Mouse (Mus musculus) liver, embryonic 11.5 days (tissue): ENCODE data around the gene Mpg. TPM values are rescaled to one million over a fixed set of nuclear protein-coding genes. Genes with fewer than 3 reads are reported as not detected.

ENCODE experiments used
- ATAC-seq: fragments of 200-750 bp; cut with Nextera tagmentation; replicated peaks from 2 replicates; pipeline ENCODE4 v1.8.0; 2017; ENCODE audit warnings: moderate number of reproducible peaks, mild to moderate bottlenecking, moderate TSS enrichment, moderate library complexity; ENCODE audit not compliant: low FRiP score
- DNase-seq: peaks from one replicate; pipeline ENCODE4 v3.0.0-alpha.2; 2017; ENCODE audit warnings: low spot score
- H3K27ac ChIP-seq: fragments of 300-500 bp; sonication (generic); 2 replicates; pipeline ENCODE4 v1.5.1; 2014; ENCODE audit warnings: mild to moderate bottlenecking, low read depth, low read length, control low read depth
- H3K27me3 ChIP-seq: fragments of 300-500 bp; sonication (generic); replicated peaks from 2 replicates; pipeline ENCODE4 v1.6.1; 2014; ENCODE audit warnings: low read length, mixed read lengths; ENCODE audit not compliant: control insufficient read depth, insufficient read depth
- H3K36me3 ChIP-seq: fragments of 300-500 bp; sonication (generic); 2 replicates; pipeline ENCODE4 v1.6.1; 2014; ENCODE audit warnings: mild to moderate bottlenecking, low read length, moderate library complexity, mixed read lengths; ENCODE audit not compliant: control insufficient read depth, insufficient read depth
- H3K4me1 ChIP-seq: fragments of 300-500 bp; sonication (generic); replicated peaks from 2 replicates; pipeline ENCODE4 v1.6.1; 2014; ENCODE audit warnings: low read length, mixed read lengths; ENCODE audit not compliant: control insufficient read depth, insufficient read depth
- H3K4me2 ChIP-seq: fragments of 300-500 bp; sonication (generic); 2 replicates; pipeline ENCODE4 v1.6.1; 2014; ENCODE audit warnings: mild to moderate bottlenecking, control low read depth, moderate library complexity
- H3K4me3 ChIP-seq: fragments of 300-500 bp; sonication (generic); 2 replicates; pipeline ENCODE4 v1.5.1; 2014; ENCODE audit warnings: low read depth, low read length, control low read depth
- H3K9ac ChIP-seq: fragments of 300-500 bp; sonication (generic); 2 replicates; pipeline ENCODE4 v1.6.1; 2014; ENCODE audit warnings: low read depth, low read length, control low read depth
- H3K9me3 ChIP-seq: fragments of 300-500 bp; sonication (generic); 2 replicates; pipeline ENCODE4 v1.6.1; 2016; ENCODE audit warnings: low read length, inconsistent platforms, mixed read lengths; ENCODE audit not compliant: control insufficient read depth
- WGBS: fragments of 180-500 bp; shearing (Covaris S2); extraction: QIAGEN DNeasy Blood & Tissue Kit; methylation state at CpG from one replicate; pipeline ENCODE4 v1.1.7; 2014; 5-methylcytosine and 5-hydroxymethylcytosine counted together
- polyA plus RNA-seq: library from polyadenylated mRNA; unstranded; fragments of >200 nt; fragmentation: Nextera tagmentation; extraction: Ambion mirVana; gene quantifications from 2 replicates; pipeline ENCODE4 v1.2.1, GENCODE M21; 2014

Gene Mpg
- polyA plus RNA-seq, 1 experiment from 2014 or later = 30.8 TPM

DNA sequence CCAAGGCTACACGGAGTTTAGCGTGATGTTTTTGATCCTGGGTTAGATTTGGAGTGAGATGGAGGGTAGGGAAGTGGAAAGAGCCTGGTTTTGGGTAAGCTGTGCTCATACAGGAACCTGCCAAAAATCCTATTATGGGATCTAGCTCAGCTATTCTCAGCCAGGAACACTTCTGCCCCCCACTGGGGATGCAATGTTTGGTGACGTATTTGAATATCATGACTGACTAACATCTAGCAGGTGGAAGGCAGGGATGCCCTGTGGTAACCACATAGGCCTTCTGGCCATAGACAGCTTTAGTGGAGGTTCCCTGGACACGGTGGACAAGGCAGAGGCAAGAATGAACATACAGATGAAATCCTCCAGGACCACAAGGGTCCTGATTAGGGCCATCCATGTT is 3.9 kb downstream of the Mpg start:
- no peak for ATAC-seq
- Histone ChIP-seq H3K9ac (no peak overlapping the region), H3K4me2 (no peak overlapping the region), H3K36me3 (peaks cover 42% of the 10 kb centered on the region), H3K4me1 (peaks cover 17% of the 10 kb centered on the region), H3K27ac (no peak overlapping the region), H3K9me3 (no peaks in the 10 kb centered on the region), H3K4me3 (no peak overlapping the region), H3K27me3 (no peaks in the 10 kb centered on the region)
- DNase-seq = no peak
- WGBS = 79% methylated on average over 4 of the region's 4 CpGs

DNA sequence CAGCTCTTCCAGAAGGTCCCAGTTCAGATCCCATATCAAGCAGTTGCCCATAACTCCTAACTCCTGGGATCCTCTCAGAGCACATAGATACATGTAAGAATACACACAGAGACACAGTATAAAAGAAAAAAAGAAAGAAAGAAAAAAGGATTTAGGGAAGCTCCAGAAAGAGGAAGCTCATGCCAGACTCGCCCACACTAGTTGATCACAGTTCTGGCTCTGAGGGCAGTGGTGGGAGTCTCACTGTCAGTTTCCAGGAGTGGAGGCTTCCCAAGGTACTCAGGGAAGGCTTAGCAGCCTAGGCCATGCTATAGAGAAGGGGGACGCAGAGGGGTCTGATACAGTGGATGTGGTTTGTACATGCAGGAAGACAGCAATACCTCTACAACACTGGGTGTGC is 4.8 kb downstream of the Mpg start:
- 79% methylated on average over 2 of the region's 2 CpGs for WGBS
- Histone ChIP-seq H3K4me2 (no peak overlapping the region), H3K9me3 (no peaks in the 10 kb centered on the region), H3K4me1 (peaks cover 8% of the 10 kb centered on the region), H3K9ac (no peak overlapping the region), H3K4me3 (no peak overlapping the region), H3K27ac (no peak overlapping the region), H3K27me3 (no peaks in the 10 kb centered on the region), H3K36me3 (peaks cover 42% of the 10 kb centered on the region)
- ATAC-seq (no peak), DNase-seq (no peak)

DNA sequence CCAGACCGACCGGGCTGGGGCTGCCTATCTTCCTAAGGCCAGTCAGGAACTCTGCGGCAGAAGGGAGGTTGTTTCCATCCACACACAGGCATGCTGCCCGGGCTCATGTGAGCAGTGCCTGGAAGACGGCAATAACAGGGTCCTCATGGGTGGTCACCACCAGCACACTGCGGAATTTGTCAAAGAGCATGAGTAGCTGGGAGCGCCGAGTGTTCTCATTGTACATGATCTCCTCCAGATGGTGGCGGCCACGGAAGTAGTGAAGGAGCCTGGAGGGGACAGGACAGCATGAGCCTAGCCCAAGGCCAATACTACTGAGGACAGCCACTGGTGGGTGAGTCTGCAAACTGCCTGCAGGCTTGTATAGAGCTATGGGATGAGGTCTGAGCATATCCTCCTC is 6.5 kb downstream of the Mpg start:
- WGBS = 91% methylated on average over 10 of the region's 10 CpGs
- H3K36me3 ChIP-seq = peaks cover 43% of the 10 kb centered on the region
- H3K4me1 ChIP-seq = no peaks in the 10 kb centered on the region
- ATAC-seq (no peak), DNase-seq (no peak)
- H3K4me2 ChIP-seq = no peak overlapping the region
- no peaks in the 10 kb centered on the region for H3K27me3 ChIP-seq
- H3K4me3 ChIP-seq = no peak overlapping the region
- no peak overlapping the region for H3K9ac ChIP-seq
- H3K9me3 ChIP-seq = no peaks in the 10 kb centered on the region
- no peak overlapping the region for H3K27ac ChIP-seq

DNA sequence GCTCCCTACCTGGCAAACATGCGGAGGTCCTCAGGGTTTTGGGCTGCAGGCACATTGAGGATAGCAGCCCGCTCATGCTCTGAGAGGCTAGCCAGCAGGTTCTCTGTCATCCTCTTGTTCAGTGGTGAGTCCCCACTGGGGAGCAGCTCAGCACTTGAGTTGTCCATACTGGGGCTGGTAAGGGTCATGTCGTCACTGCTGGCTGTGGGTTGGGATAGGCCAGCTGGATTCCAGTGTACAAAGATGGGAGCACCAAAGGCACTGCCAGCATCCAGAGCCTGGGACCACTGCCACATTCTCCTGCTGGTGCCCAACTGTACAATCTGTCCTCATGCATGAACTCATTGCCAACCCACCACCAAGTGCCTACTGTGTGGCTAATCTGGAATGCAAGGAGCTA is 7.6 kb downstream of the Mpg start:
- WGBS = 82% methylated on average over 3 of the region's 3 CpGs

DNA sequence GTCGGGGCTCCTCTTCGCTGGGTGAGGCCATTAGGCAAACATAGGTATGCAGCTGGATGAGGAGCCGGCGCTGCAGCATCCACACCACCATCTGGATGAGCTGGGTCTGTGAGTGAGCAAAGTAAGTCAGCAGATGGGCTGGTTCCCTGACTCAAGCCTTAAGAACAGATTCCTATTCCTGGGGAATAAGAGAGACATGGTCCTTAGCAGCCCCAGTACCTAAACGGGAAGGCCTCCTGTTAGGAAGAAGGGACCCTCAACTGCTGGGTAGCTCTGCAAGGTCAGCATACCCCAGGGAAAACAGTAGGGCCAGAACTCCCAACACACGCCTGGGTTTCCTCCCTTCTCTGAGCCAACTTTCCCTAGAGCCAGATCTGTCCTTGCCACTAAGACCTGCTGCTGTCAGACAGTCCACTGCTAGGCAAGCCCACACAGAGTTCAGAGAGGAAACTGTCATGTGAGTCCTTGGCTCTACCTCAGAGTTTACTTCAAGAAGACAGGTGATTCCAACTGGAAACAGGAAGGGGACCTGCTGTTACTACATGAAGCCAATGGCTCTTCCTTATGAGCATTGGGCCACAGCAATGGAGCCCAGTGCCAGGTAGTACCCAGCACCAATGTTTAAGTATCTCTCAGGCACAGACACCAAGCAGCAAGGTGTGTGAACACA is 8.6 kb downstream of the Mpg start:
- Histone ChIP-seq H3K9ac (no peak overlapping the region), H3K27me3 (no peaks in the 10 kb centered on the region), H3K4me3 (no peak overlapping the region), H3K27ac (no peak overlapping the region), H3K9me3 (no peaks in the 10 kb centered on the region), H3K4me2 (no peak overlapping the region), H3K4me1 (no peaks in the 10 kb centered on the region), H3K36me3 (peaks cover 39% of the 10 kb centered on the region)
- DNase-seq = no peak
- ATAC-seq = no peak
- 95% methylated on average over 6 of the region's 6 CpGs for WGBS

More for the DNA sequence above, 7.6 kb downstream of the Mpg start:
- no peak for DNase-seq
- H3K27ac ChIP-seq = no peak overlapping the region
- no peak overlapping the region for H3K4me2 ChIP-seq
- H3K27me3 ChIP-seq = no peaks in the 10 kb centered on the region
- H3K9ac ChIP-seq = no peak overlapping the region
- H3K9me3 ChIP-seq = no peaks in the 10 kb centered on the region
- no peak for ATAC-seq
- no peaks in the 10 kb centered on the region for H3K4me1 ChIP-seq
- H3K4me3 ChIP-seq = no peak overlapping the region
- H3K36me3 ChIP-seq = peaks cover 40% of the 10 kb centered on the region

DNA sequence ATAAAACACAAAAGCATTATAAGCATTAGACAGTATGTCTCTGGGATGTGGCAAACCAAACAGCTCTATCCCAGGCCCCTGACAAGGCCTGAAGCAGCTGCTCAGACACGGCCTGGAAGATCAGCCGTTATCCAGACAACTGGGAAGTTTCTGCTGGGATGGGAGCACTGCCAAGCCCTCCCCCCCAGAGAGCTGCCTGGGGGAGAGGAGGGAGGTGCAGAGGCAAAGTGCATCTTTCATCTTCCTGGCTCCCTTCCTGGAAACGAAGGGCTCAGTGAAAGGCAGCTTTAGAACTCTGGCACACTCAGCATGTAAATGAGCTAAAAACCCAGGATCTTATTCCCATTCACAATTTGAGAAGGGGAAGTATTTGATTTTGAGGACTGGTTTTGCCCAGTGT is 9.3 kb downstream of the Mpg start:
- no peaks in the 10 kb centered on the region for H3K27me3 ChIP-seq
- no peaks in the 10 kb centered on the region for H3K4me1 ChIP-seq
- H3K27ac ChIP-seq = no peak overlapping the region
- H3K36me3 ChIP-seq = peaks cover 34% of the 10 kb centered on the region
- ATAC-seq = no peak
- H3K9ac ChIP-seq = no peak overlapping the region
- no peak overlapping the region for H3K4me3 ChIP-seq
- WGBS = 82% methylated on average over 3 of the region's 3 CpGs
- no peak for DNase-seq
- no peak overlapping the region for H3K4me2 ChIP-seq
- H3K9me3 ChIP-seq = no peaks in the 10 kb centered on the region

DNA sequence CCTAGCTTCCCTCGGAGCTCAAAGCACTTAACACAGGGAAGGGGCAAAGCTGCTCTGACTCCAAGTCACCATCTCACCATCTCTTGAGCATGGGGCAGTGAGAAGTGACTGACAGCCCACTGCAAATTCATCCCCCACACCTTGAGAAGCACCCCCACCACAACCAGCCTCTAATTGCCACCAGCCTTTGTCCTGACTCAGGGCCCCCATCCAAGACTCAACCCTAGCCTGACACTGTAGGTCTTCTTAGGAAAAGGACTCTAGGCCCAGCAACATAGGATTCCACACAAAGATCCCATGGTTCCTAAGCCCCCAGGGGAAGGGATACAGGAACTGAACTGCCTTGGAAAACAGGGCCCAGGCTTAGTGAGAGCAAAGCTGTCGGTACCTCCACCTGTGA is 9.8 kb downstream of the Mpg start:
- 91% methylated on average over 2 of the region's 2 CpGs for WGBS
- no peak overlapping the region for H3K27ac ChIP-seq

DNA sequence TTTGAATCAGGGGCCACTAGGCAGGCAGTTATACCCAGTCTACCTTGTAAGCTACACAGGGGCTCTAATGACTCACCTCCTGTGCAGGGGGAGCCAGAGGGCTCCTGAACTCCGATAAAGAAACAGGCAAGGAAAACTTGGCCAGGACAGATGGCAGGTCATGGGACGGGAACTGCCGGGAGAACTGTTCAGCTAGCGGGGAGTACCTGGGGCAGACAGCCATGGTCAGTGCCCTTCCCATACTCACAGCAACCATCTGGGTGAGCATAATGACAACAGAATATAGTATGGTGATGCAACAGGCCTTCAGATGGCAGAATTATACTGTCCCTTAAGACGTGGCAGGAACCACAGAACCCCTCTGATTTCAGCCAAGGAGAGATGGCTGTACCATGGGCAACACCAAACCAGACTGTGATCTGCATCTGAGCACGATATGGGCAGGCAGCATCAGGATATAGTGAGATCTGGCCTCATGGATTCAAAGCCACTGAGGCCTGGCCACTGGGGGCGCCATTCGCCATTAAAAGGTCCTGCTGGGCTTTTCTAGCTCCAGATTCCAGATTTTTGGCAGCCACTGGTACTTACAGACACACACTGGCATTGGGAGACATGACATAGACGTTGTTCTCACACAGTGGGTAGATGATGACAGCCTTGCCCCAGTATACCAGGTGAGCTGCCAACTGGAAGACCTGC is 10.6 kb downstream of the Mpg start:
- Histone ChIP-seq H3K36me3 (peaks cover 25% of the 10 kb centered on the region), H3K27ac (no peak overlapping the region), H3K4me3 (no peak overlapping the region), H3K4me2 (no peak overlapping the region), H3K9ac (no peak overlapping the region), H3K27me3 (no peaks in the 10 kb centered on the region), H3K9me3 (no peaks in the 10 kb centered on the region), H3K4me1 (no peaks in the 10 kb centered on the region; the same call in 1 of the 2 replicates)
- ATAC-seq = no peak
- 60% methylated on average over 9 of the region's 9 CpGs for WGBS
- no peak for DNase-seq

More for the DNA sequence above, 9.8 kb downstream of the Mpg start:
- Histone ChIP-seq H3K27me3 (no peaks in the 10 kb centered on the region), H3K4me2 (no peak overlapping the region), H3K4me3 (no peak overlapping the region), H3K4me1 (no peaks in the 10 kb centered on the region; the same call in 1 of the 2 replicates), H3K9me3 (no peaks in the 10 kb centered on the region), H3K9ac (no peak overlapping the region), H3K36me3 (peaks cover 32% of the 10 kb centered on the region)
- no peak for DNase-seq
- ATAC-seq = no peak

DNA sequence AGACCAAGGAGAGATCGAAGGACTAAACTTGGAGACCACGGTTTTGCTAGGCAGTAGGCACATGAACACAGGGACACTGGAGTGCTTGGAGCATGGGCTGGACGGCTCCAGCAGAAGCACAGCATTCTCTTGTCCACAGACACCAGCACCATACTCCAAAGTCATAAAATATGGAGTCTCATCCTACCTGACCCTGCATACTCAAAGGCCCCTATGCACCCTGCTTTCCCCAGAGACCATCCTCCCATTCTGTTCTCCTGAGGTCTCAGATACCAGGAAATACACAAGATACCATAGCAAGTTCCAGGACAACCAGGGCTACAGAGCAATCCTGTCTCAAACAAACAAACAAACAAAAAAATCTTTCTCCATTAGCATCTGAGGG is 11.1 kb downstream of the Mpg start:
- ATAC-seq (no peak), DNase-seq (no peak)
- peaks cover 20% of the 10 kb centered on the region for H3K36me3 ChIP-seq
- no peak overlapping the region for H3K27ac ChIP-seq
- peaks cover 4% of the 10 kb centered on the region for H3K4me1 ChIP-seq
- no peak overlapping the region for H3K4me3 ChIP-seq
- WGBS = 89% methylated on average over 3 of the region's 3 CpGs
- no peaks in the 10 kb centered on the region for H3K9me3 ChIP-seq
- no peak overlapping the region for H3K4me2 ChIP-seq
- H3K27me3 ChIP-seq = no peaks in the 10 kb centered on the region
- no peak overlapping the region for H3K9ac ChIP-seq
